Mouse (Mus musculus) forebrain, embryonic 14.5 days (tissue): ENCODE results near the gene Upp2. TPM values are rescaled to one million over a fixed set of nuclear protein-coding genes. Genes with fewer than 3 reads are reported as not detected.

Experiments used
- ATAC-seq: fragments of 200-750 bp; cut with Nextera tagmentation; 2 replicates; pipeline ENCODE4 v1.8.0; 2017; ENCODE audit warnings: mild to moderate bottlenecking, moderate library complexity
- DNase-seq: peaks from one replicate; pipeline ENCODE4 v3.0.0-alpha.2; 2015; ENCODE audit warnings: low spot score
- H3K27ac ChIP-seq: fragments of 300-500 bp; sonication (generic); 2 replicates; pipeline ENCODE4 v1.5.1; 2014; ENCODE audit warnings: low read depth, mild to moderate bottlenecking, control low read depth, low read length, moderate library complexity
- H3K27me3 ChIP-seq: fragments of 300-500 bp; sonication (generic); replicated peaks from 2 replicates; pipeline ENCODE4 v1.6.1; 2014; ENCODE audit warnings: low read length, control low read depth, mixed read lengths; ENCODE audit not compliant: control insufficient read depth, insufficient read depth
- H3K36me3 ChIP-seq: fragments of 300-500 bp; sonication (generic); 2 replicates; pipeline ENCODE4 v1.6.1; 2014; ENCODE audit warnings: low read length, control low read depth; ENCODE audit not compliant: control insufficient read depth, insufficient read depth
- H3K4me1 ChIP-seq: fragments of 300-500 bp; sonication (generic); 2 replicates; pipeline ENCODE4 v1.6.1; 2014; ENCODE audit warnings: antibody characterized with exemption, low read length, control low read depth; ENCODE audit not compliant: control insufficient read depth, insufficient read depth
- H3K4me2 ChIP-seq: fragments of 300-500 bp; sonication (generic); 2 replicates; pipeline ENCODE4 v1.6.1; 2014; ENCODE audit warnings: mild to moderate bottlenecking, control low read depth, low read length
- H3K4me3 ChIP-seq: fragments of 300-500 bp; sonication (generic); 2 replicates; pipeline ENCODE4 v1.5.1; 2014; ENCODE audit warnings: low read depth, low read length, control low read depth
- H3K9ac ChIP-seq: fragments of 300-500 bp; sonication (generic); 2 replicates; pipeline ENCODE4 v1.6.1; 2014; ENCODE audit warnings: mild to moderate bottlenecking, low read length, control low read depth, moderate library complexity
- H3K9me3 ChIP-seq: fragments of 300-500 bp; sonication (generic); replicated peaks from 2 replicates; pipeline ENCODE4 v1.6.1; 2016; ENCODE audit warnings: low read length, control low read depth, mixed read lengths; ENCODE audit not compliant: control insufficient read depth
- whole genome bisulfite sequencing: fragments of 180-500 bp; shearing (Covaris S2); extraction: QIAGEN DNeasy Blood & Tissue Kit; methylation state at CpG from one replicate; pipeline ENCODE4 v1.1.7; 2014; 5-methylcytosine and 5-hydroxymethylcytosine counted together
- polyA plus RNA-seq: library from polyadenylated mRNA; unstranded; fragments of >200 nt; fragmentation: Nextera tagmentation; extraction: Ambion mirVana; gene quantifications from 2 replicates; pipeline ENCODE4 v1.2.1, GENCODE M21; 2014

The Upp2 gene
- polyA plus RNA-seq, 1 experiment from 2014 or later, result 13.1 TPM

GRCm38 (mm10) chr2:58697501-58697900 is 130.4 kb downstream of the Upp2 start:
- DNase-seq (no peak), ATAC-seq (no peak)
- H3K4me3 ChIP-seq, result no peak overlapping the region
- 80% methylated on average over 8 of the region's 8 CpGs for WGBS
- H3K27ac ChIP-seq, result no peak overlapping the region
- no peaks in the 10 kb centered on the region for H3K9me3 ChIP-seq
- no peaks in the 10 kb centered on the region for H3K36me3 ChIP-seq
- no peaks in the 10 kb centered on the region for H3K4me1 ChIP-seq
- no peak overlapping the region for H3K9ac ChIP-seq
- H3K27me3 ChIP-seq, result no peaks in the 10 kb centered on the region
- no peak overlapping the region for H3K4me2 ChIP-seq

DNA sequence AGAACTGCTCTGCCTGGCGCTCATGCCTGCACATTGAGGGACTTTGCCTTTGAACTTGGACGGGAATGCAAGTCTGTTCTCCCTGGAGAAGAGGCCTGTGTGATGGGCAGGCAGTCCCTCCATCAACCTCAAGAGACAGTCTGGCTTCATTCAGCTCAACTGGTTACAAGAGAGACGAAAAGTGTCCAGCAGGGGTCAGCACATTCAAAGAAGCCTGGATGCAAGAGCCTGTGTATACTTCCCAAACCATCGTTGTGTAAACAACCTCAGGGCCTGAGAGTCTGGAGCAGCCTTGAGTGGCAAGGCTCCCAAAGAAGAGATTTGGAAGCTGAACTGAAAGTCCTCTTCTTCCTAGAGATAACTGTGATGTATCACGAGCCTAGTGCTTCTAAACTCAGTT is 132.8 kb downstream of the Upp2 start:
- WGBS, result 30% methylated on average over 5 of the region's 5 CpGs
- no peaks in the 10 kb centered on the region for H3K36me3 ChIP-seq
- no peak overlapping the region for H3K4me2 ChIP-seq
- H3K27me3 ChIP-seq, result no peaks in the 10 kb centered on the region
- H3K4me1 ChIP-seq, result no peaks in the 10 kb centered on the region
- H3K4me3 ChIP-seq, result no peak overlapping the region
- H3K9me3 ChIP-seq, result no peaks in the 10 kb centered on the region
- ATAC-seq (peak; percentile 79; the same call in 1 of the 2 replicates), DNase-seq (peak; percentile 80)
- H3K27ac ChIP-seq, result no peak overlapping the region
- H3K9ac ChIP-seq, result no peak overlapping the region

GRCm38 (mm10) chr2:58700354-58700753 is 133.3 kb downstream of the Upp2 start:
- Histone ChIP-seq H3K36me3 (no peaks in the 10 kb centered on the region), H3K4me2 (no peak overlapping the region), H3K4me1 (no peaks in the 10 kb centered on the region), H3K9ac (no peak overlapping the region), H3K4me3 (no peak overlapping the region), H3K9me3 (no peaks in the 10 kb centered on the region), H3K27me3 (no peaks in the 10 kb centered on the region), H3K27ac (no peak overlapping the region)
- WGBS, result 78% methylated on average over 7 of the region's 7 CpGs
- DNase-seq (no peak), ATAC-seq (no peak)

- Histone ChIP-seq H3K36me3 (no peaks in the 10 kb centered on the region), H3K27me3 (no peaks in the 10 kb centered on the region), H3K4me1 (no peaks in the 10 kb centered on the region), H3K9ac (no peak overlapping the region), H3K9me3 (no peaks in the 10 kb centered on the region), H3K27ac (no peak overlapping the region), H3K4me3 (no peak overlapping the region), H3K4me2 (no peak overlapping the region)
- 94% methylated on average over 4 of the region's 4 CpGs for WGBS
- DNase-seq, result no peak
- ATAC-seq, result no peak
Observed at GRCm38 (mm10) chr2:58701627-58702026, 134.5 kb downstream of the Upp2 start.

GRCm38 (mm10) chr2:58703226-58703625 is 136.1 kb downstream of the Upp2 start:
- Histone ChIP-seq H3K4me3 (no peak overlapping the region), H3K4me2 (no peak overlapping the region), H3K27ac (no peak overlapping the region), H3K4me1 (no peaks in the 10 kb centered on the region), H3K9me3 (no peaks in the 10 kb centered on the region), H3K9ac (no peak overlapping the region), H3K27me3 (no peaks in the 10 kb centered on the region), H3K36me3 (no peaks in the 10 kb centered on the region)
- 89% methylated on average over 6 of the region's 6 CpGs for WGBS
- DNase-seq (no peak), ATAC-seq (no peak)

DNA sequence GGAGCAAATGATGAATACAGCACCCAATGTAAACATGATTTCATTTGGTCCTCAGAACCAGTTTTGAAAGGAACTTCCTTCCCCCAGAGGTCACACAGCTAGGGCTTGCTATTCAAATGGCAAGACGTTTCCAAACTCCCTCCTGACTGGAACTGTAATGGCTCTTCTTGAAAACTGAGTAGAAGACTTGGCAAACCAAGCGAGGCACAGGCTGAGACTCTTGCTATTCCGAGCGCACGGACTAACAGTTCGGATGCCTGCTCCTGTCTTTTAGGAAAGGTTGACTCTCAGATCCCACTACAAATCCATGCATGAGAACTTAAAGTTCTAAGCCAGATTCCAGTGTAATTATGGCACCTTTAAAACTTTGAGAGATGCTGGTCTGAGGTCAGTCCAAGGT is 136.5 kb downstream of the Upp2 start:
- Histone ChIP-seq H3K4me2 (no peak overlapping the region), H3K4me1 (no peaks in the 10 kb centered on the region), H3K27me3 (no peaks in the 10 kb centered on the region), H3K9ac (no peak overlapping the region), H3K27ac (no peak overlapping the region), H3K9me3 (no peaks in the 10 kb centered on the region), H3K36me3 (no peaks in the 10 kb centered on the region), H3K4me3 (no peak overlapping the region)
- DNase-seq, result no peak
- ATAC-seq, result no peak
- 86% methylated on average over 6 of the region's 6 CpGs for WGBS

GRCm38 (mm10) chr2:58704576-58704975 is 137.5 kb downstream of the Upp2 start:
- Histone ChIP-seq H3K36me3 (no peaks in the 10 kb centered on the region), H3K27me3 (no peaks in the 10 kb centered on the region), H3K4me1 (no peaks in the 10 kb centered on the region), H3K4me3 (no peak overlapping the region), H3K9ac (no peak overlapping the region), H3K4me2 (no peak overlapping the region), H3K9me3 (no peaks in the 10 kb centered on the region), H3K27ac (no peak overlapping the region)
- DNase-seq (no peak), ATAC-seq (no peak)
- WGBS, result 92% methylated on average over 3 of the region's 3 CpGs

DNA sequence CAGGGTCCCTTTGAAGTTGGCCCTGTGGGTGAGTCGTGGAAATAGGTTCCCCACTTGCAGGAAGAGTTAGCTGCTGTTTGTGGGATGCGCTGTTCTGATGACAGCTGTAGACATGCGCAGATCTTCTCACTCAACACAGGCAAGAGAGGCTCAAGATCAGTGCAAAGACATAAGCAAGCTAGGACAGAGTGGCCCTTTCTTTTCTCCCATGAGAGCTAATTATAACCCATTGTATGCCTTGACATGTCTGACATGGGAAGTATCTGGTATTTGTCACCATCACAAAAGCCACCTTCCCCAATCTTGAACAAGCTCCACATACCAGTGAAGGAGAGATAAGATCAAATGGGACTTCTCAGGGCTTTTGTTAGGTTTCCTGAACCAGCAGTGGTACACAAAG is 140.6 kb downstream of the Upp2 start:
- Histone ChIP-seq H3K27ac (no peak overlapping the region), H3K4me1 (no peaks in the 10 kb centered on the region), H3K36me3 (no peaks in the 10 kb centered on the region), H3K4me3 (no peak overlapping the region), H3K27me3 (no peaks in the 10 kb centered on the region), H3K9me3 (no peaks in the 10 kb centered on the region), H3K9ac (no peak overlapping the region), H3K4me2 (no peak overlapping the region)
- DNase-seq, result no peak
- ATAC-seq, result no peak
- WGBS, result 80% methylated on average over 3 of the region's 3 CpGs

DNA sequence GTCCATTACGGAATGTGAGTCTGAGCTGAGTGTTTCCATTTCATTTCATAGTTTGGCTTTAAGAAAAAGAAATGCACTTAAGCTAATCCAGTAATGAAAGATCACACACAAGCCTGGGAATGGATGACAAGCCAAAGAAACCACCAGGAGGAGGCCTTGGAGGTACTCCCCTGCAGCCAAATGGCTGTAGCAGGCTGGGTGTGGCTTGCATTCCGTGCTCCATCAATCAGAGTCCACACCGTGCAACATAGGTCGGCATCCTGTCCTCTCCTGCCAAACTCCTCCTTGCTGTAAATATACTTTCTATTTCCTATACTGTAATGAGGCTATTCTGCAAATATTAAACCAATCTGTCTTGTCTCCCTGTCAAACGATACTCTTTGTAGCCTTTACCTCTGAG is 143.1 kb downstream of the Upp2 start:
- Histone ChIP-seq H3K4me2 (no peak overlapping the region), H3K9me3 (no peaks in the 10 kb centered on the region), H3K27ac (no peak overlapping the region), H3K9ac (no peak overlapping the region), H3K4me3 (no peak overlapping the region), H3K4me1 (no peaks in the 10 kb centered on the region), H3K27me3 (no peaks in the 10 kb centered on the region), H3K36me3 (no peaks in the 10 kb centered on the region)
- DNase-seq, result no peak
- 89% methylated on average over 5 of the region's 5 CpGs for WGBS
- ATAC-seq, result no peak
